Mouse (Mus musculus): ENCODE data around the gene Gm20905.
"Not testable (repeated sequence)": the region's sequence is repeated elsewhere in the genome, so short reads cannot be mapped to it uniquely, and the experiment has no call there.

The Gm20905 gene

DNA sequence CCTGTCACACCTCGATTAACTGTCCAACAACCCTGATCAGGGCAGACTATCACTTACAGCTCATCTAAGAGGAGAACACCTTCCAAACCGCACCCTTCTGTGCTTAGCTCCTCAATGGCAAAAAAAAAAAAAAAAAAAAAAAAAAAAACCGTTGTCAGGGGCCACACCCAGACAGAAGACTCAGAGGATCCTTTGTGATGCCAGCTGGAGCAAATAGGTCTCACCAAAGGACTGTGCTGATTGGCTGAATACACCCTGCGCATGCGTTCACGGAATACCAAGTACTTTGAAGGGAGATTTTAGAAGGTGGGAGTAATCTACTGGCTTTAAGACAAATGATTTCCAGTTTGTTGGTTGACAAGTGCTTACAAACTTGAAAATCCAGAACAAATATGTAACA is at the start of gene Gm20905:
Gene Gm20905, minus strand, starts transcription at position 101 of the 400 bp plus-strand sequence.
- not testable (repeated sequence) for DNase-seq (ENCODE audit: low read depth, low spot score)
